Mouse (Mus musculus) G1E (cell line): ENCODE results near the gene Tecpr2.

Experiments used
- CTCF ChIP-seq: IDR thresholded peaks from 2 replicates; pipeline ENCODE4 v1.5.1; 2012; ENCODE audit warnings: low read depth, low read length, inconsistent platforms, mixed read lengths
- GATA1 ChIP-seq: IDR thresholded peaks from 2 replicates; pipeline ENCODE4 v1.6.1; 2012; ENCODE audit warnings: borderline replicate concordance, low read length, inconsistent platforms, mixed read lengths
- TAL1 ChIP-seq: conservative IDR thresholded peaks from 2 replicates; pipeline ENCODE4 v1.6.1; 2012; ENCODE audit warnings: low read depth, low read length, inconsistent platforms, mixed read lengths

- TF ChIP-seq CTCF (no peak), GATA1 (no peak), TAL1 (no peak)
These were observed 127.7 kb downstream of the Tecpr2 start for GRCm38 (mm10) chr12:111016807-111017206.
